Mouse (Mus musculus) cerebellum, adult 9-10 months (tissue): ENCODE measurements around the gene Cacna1s.
A peak's percentile ranks its signal among the peaks of the same experiment; 100 is the strongest.

Experiments used
- DNase-seq: peaks from one replicate; pipeline ENCODE4 v3.0.0; 2022

Gene Cacna1s

DNA sequence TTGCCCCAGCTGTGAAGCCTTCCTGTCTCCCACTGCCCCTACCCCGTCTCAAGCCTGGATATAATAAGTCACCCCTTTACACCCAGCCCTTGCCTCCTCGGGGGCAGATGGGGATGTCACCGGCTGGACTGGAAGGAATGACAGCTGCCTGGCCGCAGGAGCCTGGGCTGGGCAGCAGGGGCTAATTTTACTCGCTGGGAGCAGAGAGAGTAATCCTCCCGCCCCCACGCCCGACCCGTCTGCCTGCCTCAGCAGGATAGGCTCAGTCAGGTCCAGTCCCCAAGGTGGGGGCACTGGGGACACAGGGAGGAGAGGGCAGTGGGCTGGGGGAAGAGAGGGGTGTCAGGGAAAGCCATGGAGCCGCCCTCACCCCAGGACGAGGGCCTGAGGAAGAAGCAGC lies at the start of gene Cacna1s:
Cacna1s (plus strand) TSS at position 204 of the 400 bp plus-strand sequence.
- DNase-seq = no peak

DNA sequence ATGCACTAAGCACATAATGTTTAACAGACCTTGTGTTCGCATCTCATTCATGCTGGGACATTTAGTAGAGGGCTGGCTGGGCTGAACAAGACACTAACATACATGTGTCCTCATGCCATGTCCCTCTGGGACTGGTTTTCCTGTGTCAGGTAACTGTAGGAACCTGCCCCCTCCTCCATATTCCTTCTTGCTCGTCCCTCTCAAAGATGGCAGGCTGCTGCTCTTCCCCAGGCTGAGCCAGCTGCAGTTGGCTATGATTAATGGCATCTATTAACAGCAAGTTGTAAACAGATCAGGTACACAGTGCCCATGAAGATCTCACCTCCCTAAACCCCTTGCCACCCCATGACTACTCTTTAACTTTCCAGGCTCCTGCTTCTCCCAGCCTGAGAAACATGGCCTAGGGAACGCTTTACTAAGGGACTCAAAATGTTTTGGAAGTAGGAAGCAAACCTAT lies 46.2 kb upstream of the Cacna1s start, which contains the start of gene Igfn1:
Igfn1 (minus strand) TSS at position 51 of the 457 bp plus-strand sequence.
- DNase-seq = no peak

DNA sequence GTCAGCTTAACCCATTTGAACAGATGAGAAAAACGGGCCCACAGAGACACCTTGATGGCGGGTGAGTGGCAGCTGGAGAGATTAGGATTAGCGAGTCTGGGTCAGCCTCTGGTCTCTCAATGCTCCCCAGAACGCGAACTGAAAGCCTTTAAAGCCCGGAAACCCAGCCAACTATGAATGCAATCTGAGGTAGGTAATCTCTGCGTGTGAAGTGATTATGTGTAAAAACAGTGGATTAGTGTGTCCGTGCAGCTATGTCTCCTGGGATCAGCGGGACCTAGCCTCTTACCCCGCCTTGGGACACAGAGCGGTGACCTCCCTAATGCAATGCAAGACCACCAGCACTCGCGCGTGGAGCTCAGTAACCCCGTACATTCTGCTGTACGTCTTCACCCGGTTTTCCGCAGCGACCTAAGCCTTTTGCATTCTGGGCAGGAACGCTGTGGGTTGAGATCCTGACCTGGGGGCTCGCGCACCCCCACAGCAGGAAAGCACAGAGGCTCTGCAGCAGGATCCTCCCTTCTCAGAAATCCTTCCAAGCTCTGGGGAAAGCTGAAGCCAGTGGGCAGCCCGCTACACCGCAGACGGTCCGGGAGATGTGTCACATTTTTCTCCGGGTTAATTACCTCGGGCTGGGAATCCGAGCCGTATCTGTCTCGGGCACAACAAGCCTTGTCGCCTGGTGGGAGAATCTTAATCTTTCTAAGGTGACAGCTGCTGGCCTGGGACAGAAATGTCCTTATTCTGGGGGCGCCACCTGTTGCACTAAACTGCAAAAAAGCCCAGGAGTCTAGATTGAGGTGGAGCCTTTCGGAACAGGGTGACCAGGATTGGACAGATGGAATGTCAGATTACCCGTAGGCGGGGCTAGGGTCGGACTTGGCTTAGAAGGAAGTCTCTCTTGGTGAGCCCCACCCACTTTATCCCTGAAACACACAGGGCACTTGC lies 45.1 kb upstream of the Cacna1s start, which contains the start of gene Tmem9:
Tmem9 (plus strand) TSS at position 940 of the 948 bp plus-strand sequence.
- no peak for DNase-seq

DNA sequence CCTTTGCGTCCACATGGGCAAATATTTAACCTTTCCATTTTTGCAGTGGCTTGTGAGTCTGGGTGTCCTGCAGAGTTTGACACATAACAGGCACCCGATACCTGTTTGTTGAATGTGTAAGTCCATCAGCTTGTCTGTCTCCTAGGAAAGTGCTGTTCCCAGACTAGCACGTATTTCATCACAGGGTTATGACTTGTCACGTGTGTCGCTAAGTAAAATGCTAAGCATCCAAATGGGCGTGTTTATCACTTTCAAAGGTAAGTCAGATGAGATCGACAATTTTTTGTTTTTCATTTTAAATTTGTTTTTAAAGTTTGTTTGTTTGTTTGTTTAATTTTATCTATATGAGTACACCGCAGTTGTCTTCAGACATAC lies 44.4 kb upstream of the Cacna1s start:
- DNase-seq = no peak

DNA sequence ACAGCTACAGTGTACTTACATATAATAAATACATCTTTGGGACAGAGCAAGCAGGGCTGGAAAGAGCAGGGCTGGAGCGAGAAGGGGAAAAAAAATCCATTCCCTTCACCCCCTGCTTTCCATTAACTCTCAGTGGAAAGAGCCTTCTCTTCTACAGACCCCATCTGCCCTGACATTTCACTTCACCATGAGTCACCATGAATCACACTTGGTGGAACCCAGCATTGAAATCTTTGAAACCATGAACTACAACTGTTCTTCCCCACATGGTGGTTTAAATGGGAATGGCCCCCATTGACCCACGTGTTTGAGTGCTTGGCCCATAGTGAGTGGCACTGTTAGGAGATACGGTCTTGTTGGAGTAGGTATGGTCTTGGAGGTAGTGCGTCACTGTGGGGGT lies 42.3 kb upstream of the Cacna1s start:
- no peak for DNase-seq

DNA sequence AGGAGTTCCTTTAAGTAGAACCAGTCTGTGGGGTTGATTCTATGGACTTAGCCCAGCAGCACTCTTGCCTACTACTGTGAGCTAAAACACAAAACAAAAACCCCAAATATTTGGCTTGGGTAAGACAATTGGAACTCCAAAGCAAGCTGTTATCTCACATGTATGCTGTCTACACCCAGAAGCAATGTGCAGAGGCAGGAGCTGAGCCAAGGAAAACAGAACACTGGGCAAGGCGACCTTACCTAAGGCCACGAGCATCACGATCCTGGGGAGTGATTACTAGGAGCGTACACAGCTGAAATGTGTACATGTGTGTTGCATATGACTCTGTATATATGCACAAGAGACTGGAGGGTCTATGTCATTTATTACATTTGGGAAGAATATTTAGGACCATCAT lies 39.0 kb upstream of the Cacna1s start:
- no peak for DNase-seq

DNA sequence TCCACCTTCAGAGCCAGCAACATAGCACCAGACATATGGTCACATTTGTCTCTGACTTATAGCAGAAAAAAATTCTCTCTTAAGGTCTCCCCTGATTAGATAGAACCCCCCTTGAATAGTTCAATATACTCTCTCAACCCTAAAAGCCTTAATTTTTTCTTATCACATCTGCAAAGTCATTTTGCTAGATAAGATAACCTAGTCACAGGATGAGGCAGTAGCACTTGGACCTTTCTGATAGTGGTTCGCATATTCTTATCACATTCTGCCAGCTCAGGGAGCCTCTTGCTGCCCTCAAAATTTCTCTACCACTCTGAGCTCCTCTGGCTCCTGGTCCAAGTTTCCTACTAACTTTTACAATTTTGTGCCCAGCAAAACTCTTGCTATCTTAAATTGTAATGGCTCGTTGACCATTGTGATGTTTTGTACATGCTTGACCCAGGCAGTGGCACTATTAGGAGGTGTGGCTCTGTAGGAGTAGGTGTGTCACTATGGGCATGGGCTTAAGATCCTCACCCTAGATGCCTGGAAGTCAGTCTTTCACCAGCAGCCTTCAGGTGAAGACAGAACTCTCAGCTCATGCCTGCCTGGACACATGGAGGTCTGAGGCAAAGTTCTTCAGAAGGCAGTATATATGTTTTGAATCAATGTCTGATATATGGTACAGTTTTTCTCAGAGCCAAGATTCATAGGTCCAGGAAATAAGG lies 37.6 kb upstream of the Cacna1s start:
- DNase-seq = no peak

DNA sequence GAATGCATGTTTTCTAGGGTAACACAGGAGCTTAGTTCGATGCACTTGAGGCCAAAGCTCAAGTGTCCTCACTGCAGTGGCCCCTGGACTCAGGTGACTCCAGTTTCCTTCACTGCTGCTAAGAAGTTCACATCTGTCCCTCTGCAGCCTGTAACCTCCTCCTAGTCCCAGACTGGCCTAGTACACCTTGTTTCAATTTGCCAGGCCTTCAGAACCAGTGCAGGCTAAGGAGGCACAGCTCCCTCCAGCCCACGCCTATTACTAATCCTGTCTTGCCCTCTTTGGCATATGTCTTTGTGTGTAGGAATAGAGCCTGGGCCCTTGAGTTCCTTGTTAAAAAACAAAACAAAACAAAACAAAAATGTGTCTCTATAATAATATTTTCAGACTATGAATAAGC lies 35.2 kb upstream of the Cacna1s start:
- DNase-seq = no peak

DNA sequence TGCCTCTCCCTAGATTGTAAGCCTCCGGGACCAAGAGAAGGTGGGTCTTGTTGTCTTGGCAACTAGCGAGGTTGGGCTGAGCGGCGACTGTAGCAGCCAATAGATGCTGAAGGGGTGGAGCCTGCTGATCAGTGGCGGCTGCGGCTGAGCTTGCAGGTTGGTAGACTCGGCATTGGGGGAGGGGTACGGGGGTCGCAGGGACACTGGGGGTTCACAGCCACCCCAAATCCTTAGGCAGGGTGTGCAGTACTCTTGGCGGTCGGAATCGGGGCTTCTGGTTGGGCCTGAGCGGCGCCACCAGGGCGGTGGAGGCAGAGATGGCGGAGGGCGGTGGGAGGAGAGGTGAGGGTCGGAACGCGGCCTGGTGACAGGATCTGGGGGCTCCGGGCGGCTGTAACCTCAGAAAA lies 34.6 kb upstream of the Cacna1s start:
- DNase-seq = peak; percentile 96

DNA sequence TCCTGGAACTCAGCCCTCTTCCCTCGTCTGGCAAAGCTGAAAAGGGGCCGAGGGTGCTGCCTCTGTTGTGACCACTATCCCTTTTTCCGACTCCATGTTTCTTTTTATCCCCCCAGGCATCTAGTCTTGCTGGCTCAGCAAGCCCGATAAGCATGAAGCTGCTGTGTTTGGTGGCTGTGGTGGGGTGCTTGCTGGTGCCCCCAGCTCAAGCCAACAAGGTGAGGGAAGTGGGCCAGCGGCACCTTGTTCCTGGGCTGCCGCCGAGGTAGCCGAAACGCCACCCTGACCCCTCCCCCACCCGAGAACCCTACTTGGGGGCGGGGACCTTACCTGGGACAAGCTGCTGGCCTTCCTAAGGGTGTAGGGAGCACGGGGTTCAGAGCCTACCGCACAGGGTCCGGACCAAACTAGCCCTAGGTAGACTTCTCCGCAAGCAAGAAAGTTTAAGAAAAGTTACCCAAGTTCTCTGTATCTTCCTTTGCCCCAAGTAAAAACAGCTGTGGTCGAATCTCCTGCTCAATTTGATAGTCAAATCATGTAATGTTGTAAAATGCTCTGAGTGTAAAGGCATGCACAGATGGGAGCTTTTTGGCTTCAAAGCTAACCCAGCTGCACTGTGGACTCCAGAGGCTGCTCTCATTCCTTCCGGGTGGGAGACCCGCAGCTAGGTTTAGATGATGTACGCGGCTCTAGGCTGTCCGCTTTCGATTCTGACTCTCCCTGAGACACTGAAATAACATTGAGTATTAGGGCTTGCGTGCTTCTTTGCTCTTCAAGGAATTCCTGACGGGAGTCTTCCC lies 34.0 kb upstream of the Cacna1s start:
- peak; percentile 66 for DNase-seq

DNA sequence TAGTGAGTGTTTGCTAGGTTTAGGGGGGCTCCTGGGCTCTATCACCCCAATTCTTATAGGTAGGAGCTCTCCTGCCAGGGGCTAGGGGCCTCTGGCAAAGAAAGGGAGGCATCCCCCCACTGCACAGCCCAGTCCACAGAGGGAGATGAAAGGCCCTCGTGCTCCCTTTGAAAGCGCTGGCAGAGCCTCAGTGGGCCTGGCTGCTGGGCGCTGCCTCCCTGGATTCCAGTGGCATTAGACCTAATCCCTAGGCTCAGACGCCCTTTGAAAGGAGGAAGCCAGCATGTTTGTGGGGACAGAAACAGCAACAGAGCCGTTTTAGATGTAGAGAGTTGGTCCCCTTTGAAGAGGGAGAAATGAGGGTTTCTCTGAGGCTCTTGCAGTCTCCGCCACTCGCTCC lies 22.3 kb upstream of the Cacna1s start:
- DNase-seq = no peak

DNA sequence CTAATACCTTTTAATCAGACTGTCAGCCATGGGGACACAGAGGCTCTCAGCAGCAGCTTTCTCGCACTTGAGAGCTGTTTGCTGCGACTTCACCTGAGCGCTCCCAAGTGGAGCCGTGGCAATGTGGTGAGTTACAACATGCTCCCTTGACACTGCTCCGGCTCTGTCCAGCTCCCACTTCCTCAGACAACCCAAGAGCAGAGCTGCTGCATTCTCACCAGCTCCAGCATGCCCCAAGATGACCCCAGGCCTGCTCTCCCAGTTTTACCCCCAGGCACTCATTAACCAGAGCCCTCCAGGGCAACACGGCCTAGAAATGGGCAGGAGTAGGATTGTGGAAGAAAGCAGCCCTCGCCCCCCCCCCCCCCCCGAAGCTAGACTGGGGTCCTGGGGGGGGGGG lies 20.9 kb upstream of the Cacna1s start:
- DNase-seq = no peak

DNA sequence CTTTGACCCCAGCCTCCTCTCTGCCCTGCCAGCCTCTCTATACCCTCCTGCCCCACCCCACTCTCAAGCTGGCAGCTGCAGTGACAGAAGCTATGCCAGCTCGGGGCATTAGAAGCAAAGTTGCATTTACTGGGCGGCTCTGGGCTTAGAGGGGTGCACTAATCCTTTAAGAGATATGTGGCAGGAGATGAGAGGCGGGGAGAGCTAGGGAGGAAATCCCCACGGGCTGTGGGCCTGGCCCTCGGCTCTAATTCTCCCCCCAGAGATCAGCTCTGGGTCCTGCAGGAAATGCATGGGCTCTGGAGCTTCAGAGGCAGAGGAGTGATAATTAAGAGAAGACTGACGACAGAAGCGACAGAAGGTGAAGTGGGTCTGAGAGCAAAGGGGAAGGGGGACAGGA lies 19.6 kb upstream of the Cacna1s start:
- DNase-seq = no peak

DNA sequence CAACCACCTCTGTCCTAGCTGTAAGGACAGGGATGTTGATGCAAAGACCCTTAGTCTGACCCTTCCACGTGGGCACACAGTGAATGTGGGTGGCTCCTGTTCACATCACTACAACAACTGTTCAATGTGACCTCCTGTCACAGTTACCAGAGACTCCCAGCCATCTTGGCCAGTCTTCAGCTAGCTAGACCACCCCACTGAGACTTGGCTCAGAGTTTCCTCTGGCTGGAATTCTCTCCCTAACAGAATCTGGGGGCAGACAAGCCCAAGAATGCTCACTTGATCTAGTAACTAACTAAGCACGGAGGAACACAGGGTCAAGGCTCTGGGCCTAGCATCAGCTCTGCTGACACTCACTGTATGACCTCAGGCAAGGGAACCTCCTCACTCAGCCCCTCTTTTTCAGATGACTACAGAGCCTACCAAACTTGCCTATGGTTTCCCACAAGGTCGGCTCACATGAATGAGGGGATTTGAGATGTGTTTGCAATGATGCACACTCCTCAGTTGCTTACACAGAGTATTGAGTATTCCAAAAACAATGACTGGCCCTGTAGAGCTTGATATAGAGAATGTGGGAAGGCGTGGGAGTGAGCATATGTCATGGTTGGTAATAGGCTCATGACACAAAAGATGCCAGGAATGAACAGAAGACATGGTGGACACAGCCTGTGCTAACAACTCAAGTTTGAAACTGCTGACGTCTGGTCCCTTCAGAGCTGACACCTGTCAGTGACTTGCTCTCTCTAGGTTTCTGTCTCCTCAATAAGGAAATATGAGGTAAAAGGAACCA lies 13.6 kb upstream of the Cacna1s start:
- no peak for DNase-seq

DNA sequence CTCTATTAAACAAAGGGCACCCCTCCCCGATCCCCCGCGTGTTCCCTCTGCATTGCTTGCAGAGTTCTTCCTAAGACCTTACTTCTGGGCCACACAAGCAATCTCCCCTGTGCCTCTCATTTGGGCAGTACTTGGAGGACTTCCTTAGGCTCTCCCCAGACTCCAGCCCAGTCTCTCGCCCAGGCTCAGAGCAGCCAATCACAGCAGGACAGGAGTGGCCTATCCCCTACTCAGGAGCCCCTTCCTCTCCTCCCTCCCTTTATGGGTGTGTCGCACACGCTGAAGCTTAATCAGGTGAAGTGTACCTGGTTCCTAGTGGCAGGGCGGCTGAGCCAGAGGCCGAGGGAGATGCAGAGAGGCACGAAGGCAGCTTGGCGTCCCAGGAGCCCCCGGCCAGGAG lies 12.1 kb upstream of the Cacna1s start:
- DNase-seq = no peak

DNA sequence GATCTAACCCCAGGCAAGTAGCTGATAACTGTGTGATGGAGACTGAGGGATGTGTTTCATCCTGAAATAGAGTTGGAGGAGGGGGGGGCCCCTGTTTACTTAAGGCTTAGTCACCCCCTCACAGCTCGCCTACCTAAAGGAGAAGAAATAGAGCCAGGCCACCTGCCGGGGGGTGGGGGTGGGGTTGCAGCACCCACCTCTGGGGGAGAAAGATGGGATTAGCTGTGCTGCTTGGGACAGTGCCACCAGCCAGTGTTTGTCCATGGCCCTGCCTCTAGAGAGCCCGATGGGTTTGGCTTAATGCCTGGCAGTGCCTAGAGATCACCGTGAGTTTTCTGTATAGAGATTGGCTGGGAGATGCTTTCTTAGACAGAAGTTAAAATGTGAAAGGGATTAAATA lies 11.7 kb upstream of the Cacna1s start:
- DNase-seq = no peak

DNA sequence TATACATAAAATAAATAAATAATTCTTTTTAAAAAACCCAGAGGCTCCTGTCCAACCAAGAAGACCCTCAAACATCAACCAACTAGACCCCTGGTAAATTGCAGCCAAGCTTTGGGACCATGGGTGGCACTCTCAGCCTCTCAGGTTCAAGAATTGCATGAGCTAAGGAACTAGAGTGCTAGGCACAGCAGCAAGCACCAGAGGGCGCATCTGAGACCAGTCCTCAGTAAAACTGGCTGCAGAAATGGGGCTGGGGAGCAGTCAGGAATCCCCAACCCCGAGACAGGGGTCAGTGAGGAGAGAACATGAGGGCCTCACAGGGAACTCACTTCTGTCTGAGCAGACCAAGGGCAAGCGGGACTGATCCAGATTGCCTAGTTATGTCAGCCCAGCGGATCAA lies 6.8 kb upstream of the Cacna1s start:
- DNase-seq = peak; percentile 56

DNA sequence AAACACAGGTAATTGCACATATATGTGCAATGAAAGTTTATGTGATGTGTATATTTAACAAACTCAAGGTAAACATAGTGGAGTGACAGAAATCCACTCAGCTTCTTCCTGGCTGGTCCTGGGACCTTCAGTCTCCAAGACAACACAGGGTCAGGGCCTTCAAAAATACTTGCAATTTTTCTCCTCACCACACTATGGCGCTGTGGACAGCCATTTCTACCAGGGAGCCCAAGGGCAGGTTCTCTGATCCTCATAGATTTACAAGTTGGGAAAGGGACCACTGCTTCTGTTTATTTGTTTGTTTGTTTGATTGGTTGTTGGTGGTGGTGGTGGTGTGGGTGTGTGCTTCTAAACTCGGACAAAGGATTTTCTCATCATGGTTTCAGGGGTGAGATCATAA lies 5.1 kb upstream of the Cacna1s start:
- DNase-seq = peak; percentile 31

DNA sequence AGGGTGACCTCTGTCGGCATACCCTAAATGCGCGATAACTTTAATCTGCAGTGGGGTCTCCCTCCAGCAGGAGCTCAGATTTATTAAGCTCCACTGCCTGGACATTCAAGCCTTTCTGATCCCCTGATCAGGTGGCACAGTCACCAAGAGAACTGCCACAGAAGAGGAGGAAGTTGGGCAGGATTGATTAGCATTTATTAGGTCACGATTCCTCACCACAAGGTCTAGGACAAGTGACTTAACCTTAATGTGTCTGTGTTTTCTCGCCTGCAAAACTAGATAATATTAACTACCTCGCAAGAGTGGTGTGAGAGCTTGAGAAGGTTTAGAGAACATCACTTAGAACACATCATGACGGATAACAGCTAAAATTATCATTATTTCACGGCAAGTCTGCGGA lies 4.7 kb upstream of the Cacna1s start:
- DNase-seq = no peak

DNA sequence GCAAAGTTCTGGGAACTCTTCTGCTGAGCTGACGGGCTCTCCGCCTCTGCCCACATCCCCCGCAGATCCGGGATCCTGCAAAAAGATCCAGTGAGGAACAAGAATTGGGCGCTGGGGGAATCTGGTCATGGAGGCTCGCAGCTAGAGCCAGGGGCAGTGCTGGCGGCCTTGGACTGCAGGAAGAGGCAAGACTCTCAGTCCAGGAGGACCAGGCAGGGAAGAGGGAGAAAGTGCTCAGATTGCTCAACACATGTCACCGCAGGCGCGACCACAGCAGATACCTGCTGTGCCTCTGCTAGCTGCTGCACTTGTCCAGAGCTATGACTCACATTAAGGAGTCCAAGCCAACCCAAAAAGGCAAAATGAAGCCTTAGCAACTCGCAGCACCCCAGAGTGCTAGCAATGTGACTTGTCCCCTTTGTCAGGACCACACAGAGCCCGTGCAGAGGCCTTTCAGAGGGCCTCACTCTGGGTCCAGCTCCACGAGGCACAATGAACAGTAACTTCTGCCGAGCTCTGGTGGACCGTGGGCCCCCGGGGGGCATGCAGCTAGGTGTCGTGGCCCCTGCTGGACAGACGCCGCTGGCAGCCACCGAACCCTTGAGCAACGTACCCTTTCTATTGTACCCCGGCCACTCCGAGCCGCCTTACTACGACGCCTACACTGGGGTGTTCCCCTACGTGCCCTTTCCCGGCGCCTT lies 2.1 kb upstream of the Cacna1s start, which contains the start of gene Ascl5:
Ascl5 (plus strand) TSS at position 493 of the 701 bp plus-strand sequence.
- DNase-seq = no peak

DNA sequence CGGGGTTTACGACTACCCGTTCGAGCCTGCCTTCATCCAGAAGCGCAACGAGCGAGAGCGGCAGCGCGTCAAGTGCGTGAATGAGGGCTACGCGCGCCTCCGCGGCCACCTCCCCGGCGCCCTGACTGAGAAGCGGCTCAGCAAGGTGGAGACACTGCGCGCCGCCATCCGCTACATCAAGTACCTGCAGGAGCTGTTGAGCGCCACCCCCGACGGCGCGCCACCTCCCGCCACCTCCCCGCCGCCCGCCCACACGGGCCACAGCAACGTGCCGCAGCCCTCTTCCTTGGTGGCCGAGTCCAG lies 1.6 kb upstream of the Cacna1s start:
- DNase-seq = no peak

DNA sequence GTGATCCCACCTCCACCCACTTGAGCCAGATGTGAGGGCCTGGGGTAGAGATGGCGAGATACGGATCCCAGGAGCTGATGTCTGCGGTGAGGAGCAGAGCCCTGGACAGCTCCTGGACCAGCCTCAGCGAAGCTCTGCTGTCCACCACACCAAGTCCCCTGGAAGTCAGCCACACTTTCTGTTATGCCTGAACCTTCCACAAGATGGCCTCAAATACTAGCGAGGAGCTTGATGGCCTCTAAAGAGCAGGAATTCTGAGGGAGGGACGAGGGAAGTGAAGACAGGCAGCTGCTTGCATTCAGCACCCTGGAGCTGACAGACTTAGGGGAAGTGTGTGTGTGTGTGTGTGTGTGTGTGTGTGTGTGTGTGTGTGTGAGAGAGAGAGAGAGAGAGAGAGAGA lies 1.1 kb upstream of the Cacna1s start:
- DNase-seq = peak; percentile 84
